Mouse (Mus musculus) midbrain, embryonic 16.5 days (tissue): ENCODE measurements around the gene Gtf2ird1. TPM values are rescaled to one million over a fixed set of nuclear protein-coding genes. Genes with fewer than 3 reads are reported as not detected.
"Not testable (repeated sequence)": the region's sequence is repeated elsewhere in the genome, so short reads cannot be mapped to it uniquely, and the experiment has no call there.

Experiments used
- ATAC-seq: fragments of 200-750 bp; cut with Nextera tagmentation; 2 replicates; pipeline ENCODE4 v1.8.0; 2017; ENCODE audit warnings: moderate TSS enrichment
- H3K27ac ChIP-seq: fragments of 300-500 bp; sonication (generic); 2 replicates; pipeline ENCODE4 v1.5.1; 2014; ENCODE audit warnings: mild to moderate bottlenecking, low read length, mixed read lengths
- H3K27me3 ChIP-seq: fragments of 300-500 bp; sonication (generic); 2 replicates; pipeline ENCODE4 v1.6.1; 2014; ENCODE audit warnings: low read depth, low read length, mixed read lengths; ENCODE audit not compliant: control insufficient read depth, insufficient read depth
- H3K36me3 ChIP-seq: fragments of 300-500 bp; sonication (generic); 2 replicates; pipeline ENCODE4 v1.6.1; 2014; ENCODE audit warnings: mild to moderate bottlenecking, low read length, moderate library complexity, mixed read lengths; ENCODE audit not compliant: control insufficient read depth, insufficient read depth
- H3K4me1 ChIP-seq: fragments of 300-500 bp; sonication (generic); 2 replicates; pipeline ENCODE4 v1.6.1; 2014; ENCODE audit warnings: mild to moderate bottlenecking, low read length, mixed read lengths; ENCODE audit not compliant: control insufficient read depth, insufficient read depth
- H3K4me2 ChIP-seq: fragments of 300-500 bp; sonication (generic); 2 replicates; pipeline ENCODE4 v1.6.1; 2014; ENCODE audit warnings: mild to moderate bottlenecking, low read length, mixed read lengths
- H3K4me3 ChIP-seq: fragments of 300-500 bp; sonication (generic); 2 replicates; pipeline ENCODE4 v1.5.1; 2014; ENCODE audit warnings: low read depth, mild to moderate bottlenecking, low read length, moderate library complexity, mixed read lengths
- H3K9ac ChIP-seq: fragments of 300-500 bp; sonication (generic); 2 replicates; pipeline ENCODE4 v1.6.1; 2014; ENCODE audit warnings: low read depth, low read length, mixed read lengths
- H3K9me3 ChIP-seq: fragments of 300-500 bp; sonication (generic); replicated peaks from 2 replicates; pipeline ENCODE4 v1.6.1; 2014; ENCODE audit warnings: mild to moderate bottlenecking, low read length, mixed read lengths; ENCODE audit not compliant: control insufficient read depth, poor library complexity, severe bottlenecking
- WGBS: fragments of 180-500 bp; shearing (Covaris S2); extraction: QIAGEN DNeasy Blood & Tissue Kit; methylation state at CpG from one replicate; pipeline ENCODE4 v1.1.7; 2014; 5-methylcytosine and 5-hydroxymethylcytosine counted together
- polyA plus RNA-seq: library from polyadenylated mRNA; unstranded; fragments of >200 nt; fragmentation: Nextera tagmentation; extraction: Ambion mirVana; gene quantifications from 2 replicates; pipeline ENCODE4 v1.2.1, GENCODE M21; 2015

Gene Gtf2ird1
- polyA plus RNA-seq, 1 experiment from 2014 or later = 74.3 TPM

- Histone ChIP-seq H3K36me3 (no peaks in the 10 kb centered on the region), H3K4me3 (no peak overlapping the region), H3K4me1 (no peaks in the 10 kb centered on the region), H3K9ac (no peak overlapping the region), H3K9me3 (no peaks in the 10 kb centered on the region), H3K4me2 (no peak overlapping the region), H3K27ac (no peak overlapping the region), H3K27me3 (no peaks in the 10 kb centered on the region)
- no peak for ATAC-seq
- 66% methylated on average over 10 of the region's 10 CpGs for WGBS
Observed at GRCm38 (mm10) chr5:134341321-134341720, 115.2 kb downstream of the Gtf2ird1 start.

DNA sequence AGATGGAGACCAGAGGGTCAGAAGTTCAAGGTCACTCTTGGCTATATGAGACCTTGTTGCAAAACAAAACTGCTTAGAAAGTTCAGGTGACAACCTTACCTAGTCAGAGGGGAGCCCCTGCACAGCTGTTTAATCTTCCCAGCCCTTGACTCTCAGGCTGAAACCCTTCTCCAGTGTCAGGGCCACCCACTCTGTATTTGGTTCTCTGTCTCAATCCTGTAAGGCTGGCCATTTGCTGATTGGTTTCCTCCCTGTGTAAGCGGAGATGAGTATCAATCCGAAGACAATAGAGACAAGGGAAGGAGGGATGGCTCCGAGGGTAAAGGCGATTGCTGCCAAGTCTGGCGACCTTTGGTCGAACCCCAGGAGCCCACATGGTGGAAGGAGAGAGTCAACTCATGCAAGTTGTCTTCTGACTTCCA lies 116.4 kb downstream of the Gtf2ird1 start:
- Histone ChIP-seq H3K36me3 (no peaks in the 10 kb centered on the region), H3K9ac (no peak overlapping the region), H3K4me3 (no peak overlapping the region), H3K9me3 (no peaks in the 10 kb centered on the region), H3K27ac (no peak overlapping the region), H3K4me2 (no peak overlapping the region), H3K4me1 (no peaks in the 10 kb centered on the region), H3K27me3 (no peaks in the 10 kb centered on the region)
- 16% methylated on average over 6 of the region's 6 CpGs for WGBS
- no peak for ATAC-seq

- ATAC-seq, H3K27me3 ChIP-seq, H3K4me2 ChIP-seq, H3K4me3 ChIP-seq, H3K27ac ChIP-seq, H3K9ac ChIP-seq, H3K4me1 ChIP-seq, H3K36me3 ChIP-seq, H3K9me3 ChIP-seq: not testable (repeated sequence)
- WGBS = 68% methylated on average over 2 of the region's 2 CpGs
Observed at GRCm38 (mm10) chr5:134337012-134337411, 119.5 kb downstream of the Gtf2ird1 start.

- H3K4me3 ChIP-seq = no peak overlapping the region
- no peaks in the 10 kb centered on the region for H3K36me3 ChIP-seq
- no peak overlapping the region for H3K4me2 ChIP-seq
- WGBS = 23% methylated on average over 8 of the region's 8 CpGs
- H3K4me1 ChIP-seq = no peaks in the 10 kb centered on the region
- H3K27me3 ChIP-seq = no peaks in the 10 kb centered on the region
- H3K9me3 ChIP-seq = no peaks in the 10 kb centered on the region
- H3K27ac ChIP-seq = no peak overlapping the region
- H3K9ac ChIP-seq = no peak overlapping the region
- ATAC-seq = no peak
Observed at GRCm38 (mm10) chr5:134332743-134333142, 123.8 kb downstream of the Gtf2ird1 start.

GRCm38 (mm10) chr5:134330082-134330481 lies 126.4 kb downstream of the Gtf2ird1 start:
- no peak overlapping the region for H3K4me2 ChIP-seq
- no peak overlapping the region for H3K4me3 ChIP-seq
- H3K9me3 ChIP-seq = no peaks in the 10 kb centered on the region
- no peaks in the 10 kb centered on the region for H3K4me1 ChIP-seq
- no peak for ATAC-seq
- H3K27ac ChIP-seq = no peak overlapping the region
- no peaks in the 10 kb centered on the region for H3K27me3 ChIP-seq
- H3K9ac ChIP-seq = no peak overlapping the region
- no peaks in the 10 kb centered on the region for H3K36me3 ChIP-seq
- 90% methylated on average over 2 of the region's 2 CpGs for WGBS

- WGBS = 27% methylated on average over 4 of the region's 4 CpGs
- ATAC-seq = no peak
- no peaks in the 10 kb centered on the region for H3K9me3 ChIP-seq
- H3K4me3 ChIP-seq = no peak overlapping the region
- H3K9ac ChIP-seq = no peak overlapping the region
- H3K36me3 ChIP-seq = no peaks in the 10 kb centered on the region
- H3K27me3 ChIP-seq = no peaks in the 10 kb centered on the region
- no peak overlapping the region for H3K4me2 ChIP-seq
- H3K27ac ChIP-seq = no peak overlapping the region
- no peaks in the 10 kb centered on the region for H3K4me1 ChIP-seq
Observed at GRCm38 (mm10) chr5:134329311-134329710, 127.2 kb downstream of the Gtf2ird1 start.

DNA sequence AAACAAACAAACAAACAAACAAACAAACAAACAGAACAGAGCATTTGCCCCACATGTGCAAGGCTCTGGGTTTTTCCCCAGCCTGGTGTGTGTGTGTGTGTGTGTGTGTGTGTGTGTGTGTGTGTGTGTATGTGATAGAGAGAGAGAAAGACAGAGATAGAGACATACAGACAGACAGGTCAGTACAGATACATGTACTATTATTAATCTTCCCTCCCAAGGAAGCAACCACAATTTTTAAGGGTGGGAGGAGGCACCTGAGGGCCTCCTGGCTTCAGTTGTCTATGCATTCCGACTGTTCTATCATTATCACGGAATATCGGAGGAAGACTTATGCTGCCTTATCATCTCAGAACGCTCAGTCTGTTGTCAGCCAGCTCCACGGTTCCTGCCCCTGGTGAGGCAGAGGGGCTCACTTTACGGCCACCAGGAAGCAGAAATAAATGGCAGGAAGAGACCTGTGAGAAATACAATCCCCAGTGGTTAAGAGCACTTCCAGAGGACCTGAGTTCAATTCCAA lies 128.0 kb downstream of the Gtf2ird1 start:
- Histone ChIP-seq H3K9me3 (no peaks in the 10 kb centered on the region), H3K27me3 (no peaks in the 10 kb centered on the region), H3K4me2 (no peak overlapping the region), H3K36me3 (no peaks in the 10 kb centered on the region), H3K4me3 (no peak overlapping the region), H3K27ac (no peak overlapping the region), H3K9ac (no peak overlapping the region), H3K4me1 (no peaks in the 10 kb centered on the region)
- ATAC-seq = no peak
- WGBS = 92% methylated on average over 6 of the region's 6 CpGs

GRCm38 (mm10) chr5:134325856-134326566 lies 130.5 kb downstream of the Gtf2ird1 start:
- no peak for ATAC-seq
- Histone ChIP-seq H3K36me3 (no peaks in the 10 kb centered on the region), H3K9me3 (no peaks in the 10 kb centered on the region), H3K4me3 (no peak overlapping the region), H3K4me2 (no peak overlapping the region), H3K27me3 (no peaks in the 10 kb centered on the region), H3K9ac (no peak overlapping the region), H3K4me1 (no peaks in the 10 kb centered on the region), H3K27ac (no peak overlapping the region)
- 75% methylated on average over 13 of the region's 13 CpGs for WGBS

DNA sequence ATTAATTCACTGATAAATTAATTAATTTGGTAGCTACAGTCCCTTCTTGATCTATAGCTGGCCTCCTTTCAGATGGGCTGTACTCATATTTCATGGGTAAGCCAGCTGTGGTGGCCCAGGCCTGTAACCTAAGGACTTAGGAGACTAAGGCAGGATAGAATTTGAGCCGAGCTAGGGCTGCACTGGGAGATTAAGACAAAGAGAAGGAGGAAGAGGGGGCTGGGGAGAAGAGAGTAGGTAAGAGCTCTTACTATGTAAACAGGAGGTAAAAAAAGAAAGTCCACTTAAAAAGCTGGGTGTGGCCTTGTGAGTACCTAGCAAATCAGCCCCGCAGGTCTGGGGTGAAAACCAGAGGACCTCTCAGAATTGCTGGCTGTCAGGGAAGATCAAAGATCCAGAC lies 132.6 kb downstream of the Gtf2ird1 start:
- Histone ChIP-seq H3K4me2 (no peak overlapping the region), H3K9ac (no peak overlapping the region), H3K9me3 (no peaks in the 10 kb centered on the region), H3K36me3 (no peaks in the 10 kb centered on the region), H3K27me3 (no peaks in the 10 kb centered on the region), H3K27ac (no peak overlapping the region), H3K4me3 (no peak overlapping the region), H3K4me1 (no peaks in the 10 kb centered on the region)
- ATAC-seq = no peak
- WGBS = 38% methylated on average over 2 of the region's 2 CpGs
